Mouse (Mus musculus) left cerebral cortex, postnatal 25 days (tissue): Measurements from ENCODE around the gene Gm21317. TPM values are rescaled to one million over a fixed set of nuclear protein-coding genes. Genes with fewer than 3 reads are reported as not detected.
"Not testable (repeated sequence)": the region's sequence is repeated elsewhere in the genome, so short reads cannot be mapped to it uniquely, and the experiment has no call there.

Experiments
- DNase-seq, 2 experiments: peaks; one replicate each; pipeline ENCODE4 v3.0.0; 2022; ENCODE audit warnings: low spot score in 2 of 2, mixed read lengths in 1 of 2
- intact Hi-C: fragments of 180-260 bp; cut with DNase I; formaldehyde crosslinking; loops from one replicate; pipeline ENCODE4 v1.15.1; 2025
- total RNA-seq, 2 experiments: library from RNA; stranded (reverse); gene quantifications; 2 replicates each; pipeline ENCODE4 v1.2.3; 2021

The Gm21317 gene
- not detected for total RNA-seq

DNA sequence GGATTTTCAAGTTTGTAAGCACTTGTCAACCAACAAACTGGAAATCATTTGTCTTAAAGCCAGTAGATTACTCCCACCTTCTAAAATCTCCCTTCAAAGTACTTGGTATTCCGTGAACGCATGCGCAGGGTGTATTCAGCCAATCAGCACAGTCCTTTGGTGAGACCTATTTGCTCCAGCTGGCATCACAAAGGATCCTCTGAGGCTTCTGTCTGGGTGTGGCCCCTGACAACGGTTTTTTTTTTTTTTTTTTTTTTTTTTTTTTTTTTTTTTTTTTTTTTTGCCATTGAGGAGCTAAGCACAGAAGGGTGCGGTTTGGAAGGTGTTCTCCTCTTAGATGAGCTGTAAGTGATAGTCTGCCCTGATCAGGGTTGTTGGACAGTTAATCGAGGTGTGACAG is at the start of gene Gm21317:
Gene Gm21317 (plus strand): TSS at position 301 of the 400 bp plus-strand sequence.
- intact Hi-C loops, DNase-seq: not testable (repeated sequence)
